Mouse (Mus musculus) small intestine, adult 2 months (tissue): ENCODE measurements around the gene Tmc1. TPM values are rescaled to one million over a fixed set of nuclear protein-coding genes. Genes with fewer than 3 reads are reported as not detected.

Experiments
- H3K27ac ChIP-seq: fragments of 200-500 bp; 2 replicates; pipeline ENCODE4 v1.5.1; 2012; ENCODE audit warnings: low read depth, low read length, control low read depth, inconsistent platforms; ENCODE audit not compliant: insufficient read depth
- H3K27me3 ChIP-seq: fragments of 200-500 bp; 2 replicates; pipeline ENCODE4 v1.6.1; 2012; ENCODE audit warnings: mild to moderate bottlenecking, moderate library complexity, low read length, inconsistent platforms; ENCODE audit not compliant: control insufficient read depth, insufficient read depth
- H3K36me3 ChIP-seq: fragments of 200-500 bp; 2 replicates; pipeline ENCODE4 v1.6.1; 2012; ENCODE audit warnings: mild to moderate bottlenecking, low read length, control low read depth, inconsistent platforms; ENCODE audit not compliant: control insufficient read depth, insufficient read depth
- H3K4me1 ChIP-seq: fragments of 200-500 bp; 2 replicates; pipeline ENCODE4 v1.6.1; 2012; ENCODE audit warnings: low read length, inconsistent platforms, mixed read lengths; ENCODE audit not compliant: control insufficient read depth, insufficient read depth, insufficient read length
- H3K4me3 ChIP-seq: fragments of 200-500 bp; 2 replicates; pipeline ENCODE4 v1.5.1; 2012; ENCODE audit warnings: low read depth, mild to moderate bottlenecking, control low read depth, inconsistent platforms, low read length, moderate library complexity
- CTCF ChIP-seq: fragments of 200-500 bp; IDR thresholded peaks from 2 replicates; pipeline ENCODE4 v1.5.1; 2012; ENCODE audit warnings: low read depth, mild to moderate bottlenecking, control low read depth, inconsistent platforms, low read length, moderate library complexity, mixed read lengths; ENCODE audit not compliant: insufficient replicate concordance, insufficient read length; ENCODE audit errors: extremely low read depth
- POLR2A ChIP-seq: fragments of 200-500 bp; IDR thresholded peaks from 2 replicates; pipeline ENCODE4 v1.6.1; 2012; ENCODE audit warnings: low read depth, mild to moderate bottlenecking, control low read depth, inconsistent platforms, low read length, moderate library complexity
- WGBS: fragments of 180-500 bp; shearing (Covaris S2); methylation state at CpG from one replicate; pipeline ENCODE4 v1.1.7; 2018; 5-methylcytosine and 5-hydroxymethylcytosine counted together
- polyA plus RNA-seq: library from polyadenylated mRNA; depleted of rRNA; stranded (reverse); fragments of >200 nt; gene quantifications from 2 replicates; pipeline ENCODE4 v1.2.3, GENCODE M21; 2012

The Tmc1 gene
- polyA plus RNA-seq, 1 experiment, result not detected

GRCm38 (mm10) chr19:20857819-20858218 lies 96.2 kb downstream of the Tmc1 start:
- TF ChIP-seq CTCF (no peak), POLR2A (no peak)
- H3K4me1 ChIP-seq, result no peaks in the 10 kb centered on the region
- no peaks in the 10 kb centered on the region for H3K36me3 ChIP-seq
- no peaks in the 10 kb centered on the region for H3K27me3 ChIP-seq
- H3K27ac ChIP-seq, result no peak overlapping the region
- H3K4me3 ChIP-seq, result no peak overlapping the region

- Histone ChIP-seq H3K27ac (no peak overlapping the region), H3K4me3 (no peak overlapping the region), H3K4me1 (no peaks in the 10 kb centered on the region), H3K27me3 (no peaks in the 10 kb centered on the region), H3K36me3 (no peaks in the 10 kb centered on the region)
- TF ChIP-seq POLR2A (no peak), CTCF (no peak)
- 54% methylated on average over 5 of the region's 5 CpGs for WGBS
Measured at GRCm38 (mm10) chr19:20848906-20849305, 105.1 kb downstream of the Tmc1 start.

GRCm38 (mm10) chr19:20847476-20848073 lies 106.4 kb downstream of the Tmc1 start:
- Histone ChIP-seq H3K27ac (no peak overlapping the region), H3K4me3 (no peak overlapping the region), H3K36me3 (no peaks in the 10 kb centered on the region), H3K27me3 (no peaks in the 10 kb centered on the region), H3K4me1 (no peaks in the 10 kb centered on the region)
- 32% methylated on average over 3 of the region's 3 CpGs for WGBS
- TF ChIP-seq CTCF (no peak), POLR2A (no peak)

GRCm38 (mm10) chr19:20837422-20837821 lies 116.6 kb downstream of the Tmc1 start:
- H3K36me3 ChIP-seq, result no peaks in the 10 kb centered on the region
- H3K27ac ChIP-seq, result no peak overlapping the region
- no peak for TF ChIP-seq CTCF
- no peak for TF ChIP-seq POLR2A
- H3K4me3 ChIP-seq, result no peak overlapping the region
- no peaks in the 10 kb centered on the region for H3K27me3 ChIP-seq
- no peaks in the 10 kb centered on the region for H3K4me1 ChIP-seq
- WGBS, result 89% methylated on average over 2 of the region's 2 CpGs

GRCm38 (mm10) chr19:20836055-20836845 lies 117.8 kb downstream of the Tmc1 start:
- Histone ChIP-seq H3K4me1 (no peaks in the 10 kb centered on the region), H3K27ac (no peak overlapping the region), H3K4me3 (no peak overlapping the region), H3K36me3 (no peaks in the 10 kb centered on the region), H3K27me3 (no peaks in the 10 kb centered on the region)
- 71% methylated on average over 9 of the region's 9 CpGs for WGBS
- TF ChIP-seq CTCF (no peak), POLR2A (no peak)

GRCm38 (mm10) chr19:20834895-20835294 lies 119.1 kb downstream of the Tmc1 start:
- Histone ChIP-seq H3K4me1 (no peaks in the 10 kb centered on the region), H3K36me3 (no peaks in the 10 kb centered on the region), H3K4me3 (no peak overlapping the region), H3K27me3 (no peaks in the 10 kb centered on the region), H3K27ac (no peak overlapping the region)
- no peak for TF ChIP-seq CTCF
- no peak for TF ChIP-seq POLR2A
- WGBS, result 77% methylated on average over 1 of the region's 1 CpGs

- no peak overlapping the region for H3K4me3 ChIP-seq
- no peaks in the 10 kb centered on the region for H3K27me3 ChIP-seq
- no peaks in the 10 kb centered on the region for H3K4me1 ChIP-seq
- no peaks in the 10 kb centered on the region for H3K36me3 ChIP-seq
- no peak for TF ChIP-seq CTCF
- TF ChIP-seq POLR2A, result no peak
- H3K27ac ChIP-seq, result no peak overlapping the region
Measured at GRCm38 (mm10) chr19:20799460-20799859, 154.5 kb downstream of the Tmc1 start.
